Mouse (Mus musculus) forebrain, postnatal 0 days (tissue): Measurements from ENCODE around the gene Nup50. TPM values are rescaled to one million over a fixed set of nuclear protein-coding genes. Genes with fewer than 3 reads are reported as not detected.
A peak's percentile ranks its signal among the peaks of the same experiment; 100 is the strongest.

Experiments used
- ATAC-seq: fragments of 200-750 bp; cut with Nextera tagmentation; 2 replicates; pipeline ENCODE4 v1.8.0; 2017; ENCODE audit warnings: mild to moderate bottlenecking, moderate library complexity
- DNase-seq: peaks from one replicate; pipeline ENCODE4 v3.0.0-alpha.2; 2015
- H3K27ac ChIP-seq: fragments of 300-500 bp; sonication (generic); 2 replicates; pipeline ENCODE4 v1.5.1; 2014; ENCODE audit warnings: low read depth, mild to moderate bottlenecking, antibody characterized with exemption, low read length, moderate library complexity, mixed read lengths
- H3K27me3 ChIP-seq: fragments of 300-500 bp; sonication (generic); 2 replicates; pipeline ENCODE4 v1.6.1; 2014; ENCODE audit warnings: mild to moderate bottlenecking, low read length, mixed read lengths; ENCODE audit not compliant: insufficient read depth
- H3K36me3 ChIP-seq: fragments of 300-500 bp; sonication (generic); 2 replicates; pipeline ENCODE4 v1.6.1; 2014; ENCODE audit warnings: mild to moderate bottlenecking, moderate library complexity; ENCODE audit not compliant: insufficient read depth
- H3K4me1 ChIP-seq: fragments of 300-500 bp; sonication (generic); 2 replicates; pipeline ENCODE4 v1.6.1; 2014; ENCODE audit warnings: antibody characterized with exemption; ENCODE audit not compliant: insufficient read depth
- H3K4me2 ChIP-seq: fragments of 300-500 bp; sonication (generic); 2 replicates; pipeline ENCODE4 v1.6.1; 2014; ENCODE audit warnings: low read depth, mild to moderate bottlenecking, moderate library complexity
- H3K4me3 ChIP-seq: fragments of 300-500 bp; sonication (generic); 2 replicates; pipeline ENCODE4 v1.5.1; 2014; ENCODE audit warnings: low read depth, low read length, mixed read lengths
- H3K9ac ChIP-seq: fragments of 300-500 bp; sonication (generic); 2 replicates; pipeline ENCODE4 v1.6.1; 2014; ENCODE audit warnings: mild to moderate bottlenecking
- H3K9me3 ChIP-seq: fragments of 300-500 bp; sonication (generic); 2 replicates; pipeline ENCODE4 v1.6.1; 2016; ENCODE audit warnings: low read length
- CTCF ChIP-seq: sonication (generic); IDR thresholded peaks from 2 replicates; pipeline ENCODE4 v1.5.1; 2016; ENCODE audit warnings: antibody characterized with exemption, control low read depth, low read depth
- WGBS: fragments of 180-500 bp; shearing (Covaris S2); extraction: QIAGEN DNeasy Blood & Tissue Kit; methylation state at CpG from one replicate; pipeline ENCODE4 v1.1.7; 2014; 5-methylcytosine and 5-hydroxymethylcytosine counted together
- polyA plus RNA-seq: library from polyadenylated mRNA; unstranded; fragments of >200 nt; fragmentation: Nextera tagmentation; extraction: Ambion mirVana; gene quantifications from 2 replicates; pipeline ENCODE4 v1.2.1, GENCODE M21; 2015
- total RNA-seq: library from RNA; depleted of rRNA; stranded (reverse); fragments of >200 nt; gene quantifications from 2 replicates; pipeline ENCODE4 v1.2.3, GENCODE M21; 2014

Nup50 gene
- total and polyA plus RNA-seq, 2 experiments from 2014 or later, result 23.5 to 24.8 TPM

DNA sequence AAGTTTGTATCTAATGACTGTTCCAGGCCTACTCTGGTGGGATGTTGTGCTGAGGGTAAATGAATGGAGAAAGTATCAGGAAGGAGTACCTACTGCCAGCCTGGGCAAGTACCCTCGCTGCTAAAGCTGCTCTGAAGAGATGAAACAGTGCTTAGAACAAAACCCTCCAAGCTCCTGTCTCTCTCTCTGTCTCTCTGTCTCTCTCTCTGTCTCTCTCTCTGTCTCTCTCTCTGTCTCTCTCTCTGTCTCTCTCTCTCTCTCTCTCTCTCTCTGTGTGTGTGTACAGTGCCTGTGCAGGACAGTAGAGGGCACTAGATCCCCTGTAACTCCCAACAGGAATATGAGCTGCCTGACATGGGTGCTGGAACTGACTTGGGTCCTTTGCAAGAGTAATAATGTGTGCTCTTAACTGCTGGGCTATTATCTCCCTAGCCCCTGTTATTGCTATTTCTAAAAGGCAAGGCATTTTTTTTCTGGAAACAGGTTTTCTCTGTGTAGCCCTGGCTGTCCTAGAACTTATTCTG is 2.3 kb downstream of the Nup50 start:
- Histone ChIP-seq H3K4me2 (peak overlapping the region; percentile 71), H3K27ac (no peak overlapping the region), H3K36me3 (peaks cover 31% of the 10 kb centered on the region), H3K9me3 (no peaks in the 10 kb centered on the region), H3K9ac (no peak overlapping the region), H3K4me1 (peaks cover 15% of the 10 kb centered on the region), H3K27me3 (no peaks in the 10 kb centered on the region), H3K4me3 (no peak overlapping the region)
- ATAC-seq (no peak), DNase-seq (peak; percentile 31)
- 67% methylated on average over 1 of the region's 1 CpGs for WGBS
- peak; percentile 60 for TF ChIP-seq CTCF

DNA sequence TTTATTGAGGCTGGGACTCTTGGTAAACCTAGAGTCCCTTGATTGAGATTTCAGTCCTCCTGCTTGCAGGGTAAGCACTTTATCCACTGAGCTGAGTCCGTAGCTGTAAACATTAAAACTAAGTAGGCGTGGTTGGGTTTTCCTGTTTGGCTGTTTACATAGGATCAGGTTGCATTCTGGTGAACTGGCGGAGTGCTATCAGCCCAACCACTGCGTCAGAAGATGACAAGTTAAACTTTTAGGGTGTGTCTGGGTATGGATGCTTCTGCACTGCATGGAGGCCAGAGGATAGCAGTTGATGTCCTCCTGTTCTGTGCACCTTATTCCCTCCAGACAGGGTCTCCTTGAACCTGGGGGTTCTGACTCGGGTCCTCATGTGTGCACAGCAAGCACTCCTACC is 9.1 kb downstream of the Nup50 start:
- ATAC-seq (no peak), DNase-seq (no peak)
- Histone ChIP-seq H3K9ac (no peak overlapping the region), H3K4me3 (no peak overlapping the region), H3K4me2 (no peak overlapping the region), H3K4me1 (no peaks in the 10 kb centered on the region), H3K27me3 (no peaks in the 10 kb centered on the region), H3K9me3 (no peaks in the 10 kb centered on the region), H3K36me3 (peaks cover 88% of the 10 kb centered on the region), H3K27ac (no peak overlapping the region)
- 85% methylated on average over 5 of the region's 5 CpGs for WGBS
- TF ChIP-seq CTCF, result no peak

GRCm38 (mm10) chr15:84934901-84935300 is 11.7 kb downstream of the Nup50 start:
- Histone ChIP-seq H3K9me3 (no peaks in the 10 kb centered on the region), H3K27ac (no peak overlapping the region), H3K27me3 (no peaks in the 10 kb centered on the region), H3K4me2 (no peak overlapping the region), H3K36me3 (peaks cover 89% of the 10 kb centered on the region), H3K4me1 (no peaks in the 10 kb centered on the region), H3K4me3 (no peak overlapping the region), H3K9ac (no peak overlapping the region)
- DNase-seq (no peak), ATAC-seq (no peak)
- no peak for TF ChIP-seq CTCF
- WGBS, result 62% methylated on average over 16 of the region's 16 CpGs

GRCm38 (mm10) chr15:84940102-84940501 is 16.9 kb downstream of the Nup50 start:
- peaks cover 65% of the 10 kb centered on the region for H3K36me3 ChIP-seq
- H3K9ac ChIP-seq, result no peak overlapping the region
- no peak overlapping the region for H3K27ac ChIP-seq
- WGBS, result 78% methylated on average over 12 of the region's 12 CpGs
- no peaks in the 10 kb centered on the region for H3K9me3 ChIP-seq
- no peak for DNase-seq
- no peak for ATAC-seq
- TF ChIP-seq CTCF, result no peak
- H3K27me3 ChIP-seq, result no peaks in the 10 kb centered on the region
- H3K4me1 ChIP-seq, result no peaks in the 10 kb centered on the region
- no peak overlapping the region for H3K4me3 ChIP-seq
- no peak overlapping the region for H3K4me2 ChIP-seq

- H3K27ac ChIP-seq, result peak overlapping the region; percentile 35; the same call in 1 of the 2 replicates
- ATAC-seq (peak; percentile 82), DNase-seq (peak; percentile 22)
- WGBS, result 41% methylated on average over 11 of the region's 11 CpGs
- no peak for TF ChIP-seq CTCF
- H3K27me3 ChIP-seq, result no peaks in the 10 kb centered on the region
- H3K9me3 ChIP-seq, result no peaks in the 10 kb centered on the region
- H3K4me1 ChIP-seq, result no peaks in the 10 kb centered on the region
- peaks cover 53% of the 10 kb centered on the region for H3K36me3 ChIP-seq
- no peak overlapping the region for H3K4me3 ChIP-seq
- no peak overlapping the region for H3K9ac ChIP-seq
- H3K4me2 ChIP-seq, result no peak overlapping the region
Measured at GRCm38 (mm10) chr15:84942647-84943285, 19.6 kb downstream of the Nup50 start.

DNA sequence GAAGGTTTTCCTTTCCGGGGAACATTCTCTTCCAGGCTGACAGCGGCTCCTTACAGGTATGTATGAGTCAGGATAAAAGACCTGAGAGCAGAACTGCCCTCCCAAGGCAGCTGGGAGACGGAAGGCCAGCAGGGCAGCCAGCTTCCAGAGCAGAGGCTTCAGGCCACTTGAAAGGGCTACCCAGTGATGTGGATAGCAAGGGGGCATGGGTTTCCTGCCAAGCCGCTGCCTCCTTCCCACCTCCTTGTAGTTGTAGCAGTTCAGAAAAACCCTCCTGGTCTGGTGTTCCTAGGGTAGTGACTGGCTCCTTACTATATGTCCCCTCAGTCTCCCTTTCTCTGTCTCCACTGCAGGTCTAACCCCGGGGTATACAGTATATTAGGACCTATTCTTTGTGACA is 21.1 kb downstream of the Nup50 start:
- DNase-seq, result no peak
- 79% methylated on average over 5 of the region's 5 CpGs for WGBS
- Histone ChIP-seq H3K4me3 (no peak overlapping the region), H3K9me3 (no peaks in the 10 kb centered on the region), H3K27me3 (no peaks in the 10 kb centered on the region), H3K9ac (no peak overlapping the region), H3K4me2 (no peak overlapping the region), H3K27ac (0 out of 2 replicates have a peak overlapping the region, but pooled peaks have one; percentile 21), H3K4me1 (no peaks in the 10 kb centered on the region), H3K36me3 (peaks cover 53% of the 10 kb centered on the region)
- no peak for TF ChIP-seq CTCF
- no peak for ATAC-seq

DNA sequence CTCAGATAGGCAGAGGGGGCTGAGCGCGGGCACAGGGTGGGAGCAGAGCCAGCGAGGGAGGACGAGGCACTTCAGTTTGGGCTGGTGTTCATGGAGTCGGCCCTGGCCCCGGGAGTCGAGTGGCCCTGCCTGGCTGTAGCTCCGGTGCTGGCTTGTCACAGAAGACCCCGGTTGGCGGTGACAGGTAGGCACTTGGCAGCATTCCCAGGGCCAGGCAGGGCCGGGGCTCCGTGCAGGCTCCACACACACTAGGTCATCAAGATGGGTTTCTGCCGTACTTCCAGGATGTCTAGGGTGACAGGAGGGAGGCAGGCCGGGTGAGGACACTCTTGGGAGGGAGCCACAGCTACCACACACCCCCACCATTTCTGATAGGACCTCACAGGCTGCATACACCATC is 25.8 kb downstream of the Nup50 start:
- H3K36me3 ChIP-seq, result peaks cover 76% of the 10 kb centered on the region
- H3K4me1 ChIP-seq, result no peaks in the 10 kb centered on the region
- WGBS, result 77% methylated on average over 14 of the region's 14 CpGs
- H3K4me2 ChIP-seq, result no peak overlapping the region
- H3K27me3 ChIP-seq, result no peaks in the 10 kb centered on the region
- no peak overlapping the region for H3K9ac ChIP-seq
- no peak for DNase-seq
- H3K9me3 ChIP-seq, result no peaks in the 10 kb centered on the region
- ATAC-seq, result no peak
- no peak overlapping the region for H3K27ac ChIP-seq
- TF ChIP-seq CTCF, result no peak
- H3K4me3 ChIP-seq, result no peak overlapping the region
